Mouse (Mus musculus) spleen, postnatal 0 days (tissue): Measurements from ENCODE around the gene Figla. TPM values are rescaled to one million over a fixed set of nuclear protein-coding genes. Genes with fewer than 3 reads are reported as not detected.

ENCODE experiments used
- polyA plus RNA-seq: library from polyadenylated mRNA; unstranded; fragments of >200 nt; fragmentation: Nextera tagmentation; extraction: Ambion mirVana; gene quantifications from 2 replicates; pipeline ENCODE4 v1.2.1, GENCODE M21; 2015

Gene Figla
- polyA plus RNA-seq, result not detected in 2 replicates

GRCm38 (mm10) chr6:86015871-86016270, at the start of gene Figla:
Gene Figla, plus strand, starts transcription at chr6:86016171.

GRCm38 (mm10) chr6:86028601-86029322, 12.8 kb downstream of the Figla start, which contains the start of gene Add2:
Gene Add2, plus strand, starts transcription at chr6:86028681.

Other genes with a start within 250 kb of the Figla start
- gene Nat8f6, start 195.2 kb upstream of the Figla start, polyA plus RNA-seq, result not detected in 2 replicates
- gene Nat8f5, start 195.2 kb upstream of the Figla start, polyA plus RNA-seq, result not detected in 2 replicates
- gene Nat8, start 184.1 kb upstream of the Figla start, polyA plus RNA-seq, result not detected in 2 replicates
- not detected in 2 replicates for gene Nat8f2, start 147.0 kb upstream of the Figla start, polyA plus RNA-seq
- gene Nat8f4, start 111.3 kb upstream of the Figla start, polyA plus RNA-seq, result 0.89 and 1.0 TPM in 2 replicates
- 27.2 and 28.6 TPM in 2 replicates for gene Tprkb, start 104.3 kb upstream of the Figla start, polyA plus RNA-seq
- gene Nat8f1, start 100.5 kb upstream of the Figla start, polyA plus RNA-seq, result 4.5 and 5.5 TPM in 2 replicates
- 37.0 and 37.1 TPM in 2 replicates for gene Dusp11, start 54.5 kb upstream of the Figla start, polyA plus RNA-seq
- 60.3 and 70.7 TPM in 2 replicates for gene Add2, start 12.5 kb downstream of the Figla start, polyA plus RNA-seq
- 1.1 and 1.6 TPM in 2 replicates for gene Tgfa, start 179.1 kb downstream of the Figla start, polyA plus RNA-seq